Mouse (Mus musculus): Measurements from ENCODE around the gene Macrod2. TPM values are rescaled to one million over a fixed set of nuclear protein-coding genes. Genes with fewer than 3 reads are reported as not detected.

Gene Macrod2
- total and polyA plus RNA-seq, 2 experiments from 2014 or later, result 5.5 to 17.4 TPM

DNA sequence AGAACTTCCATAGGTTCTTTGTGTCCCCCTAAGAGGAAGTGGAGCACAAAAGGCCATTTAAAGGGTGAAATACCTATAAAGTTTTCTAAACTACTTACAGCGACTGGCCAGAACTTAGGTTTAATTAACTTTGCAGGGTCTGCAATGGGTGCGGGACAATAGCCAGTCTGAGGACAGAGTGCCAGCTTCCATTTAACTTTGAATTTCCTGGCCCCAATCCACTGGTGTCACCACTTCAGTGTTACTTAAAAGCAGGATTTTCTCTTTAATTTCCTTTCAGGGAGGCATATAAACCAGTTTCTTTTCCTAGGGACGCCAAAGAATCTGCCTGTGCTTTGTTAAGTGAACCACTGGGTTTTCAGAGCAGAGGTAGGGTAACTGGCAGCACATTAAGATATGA, 303.5 kb downstream of the Macrod2 start:
- no peaks in the 10 kb centered on the region for H3K27me3 ChIP-seq (ENCODE audit: control insufficient read depth, insufficient read depth, low read length)
- no peak overlapping the region for H3K4me2 ChIP-seq (ENCODE audit: low read depth, low read length)
- TF ChIP-seq EP300 (IDR thresholded peaks at IDR 0.05; ENCODE audit: low read depth) (no peak), CTCF (IDR thresholded peaks at IDR 0.05; ENCODE audit: low read depth) (no peak)
- H3K4me1 ChIP-seq (ENCODE audit: control insufficient read depth, insufficient read depth), result no peaks in the 10 kb centered on the region
- no peak overlapping the region for H3K4me3 ChIP-seq (ENCODE audit: low read depth, low read length)
- DNase-seq (ENCODE audit: low spot score) (no peak), ATAC-seq (ENCODE audit: insufficient read depth, low read depth) (no peak)
- H3K36me3 ChIP-seq (replicated peaks; ENCODE audit: control insufficient read depth, insufficient read depth, low read length), result no peaks in the 10 kb centered on the region
- H3K27ac ChIP-seq (ENCODE audit: low read depth), result no peak overlapping the region
- H3K9me3 ChIP-seq (replicated peaks; ENCODE audit: control insufficient read depth, low read length), result no peaks in the 10 kb centered on the region
- WGBS, result 56% methylated on average over 3 of the region's 3 CpGs
- no peak overlapping the region for H3K9ac ChIP-seq (replicated peaks; ENCODE audit: low read depth, low read length)

GRCm38 (mm10) chr2:140703377-140703776, 308.3 kb downstream of the Macrod2 start:
- H3K36me3 ChIP-seq (replicated peaks; ENCODE audit: control insufficient read depth, insufficient read depth, low read length), result no peaks in the 10 kb centered on the region
- no peak overlapping the region for H3K4me3 ChIP-seq (ENCODE audit: low read depth, low read length)
- no peaks in the 10 kb centered on the region for H3K27me3 ChIP-seq (ENCODE audit: control insufficient read depth, insufficient read depth, low read length)
- H3K9me3 ChIP-seq (replicated peaks; ENCODE audit: control insufficient read depth, low read length), result no peaks in the 10 kb centered on the region
- 61% methylated on average over 4 of the region's 4 CpGs for WGBS
- no peak overlapping the region for H3K4me2 ChIP-seq (ENCODE audit: low read depth, low read length)
- ATAC-seq (ENCODE audit: insufficient read depth, low read depth), result no peak
- no peak for TF ChIP-seq CTCF (IDR thresholded peaks at IDR 0.05; ENCODE audit: low read depth)
- TF ChIP-seq EP300 (IDR thresholded peaks at IDR 0.05; ENCODE audit: low read depth), result no peak
- H3K9ac ChIP-seq (replicated peaks; ENCODE audit: low read depth, low read length), result no peak overlapping the region
- H3K27ac ChIP-seq (ENCODE audit: low read depth), result no peak overlapping the region
- no peak for DNase-seq (ENCODE audit: low spot score)
- no peaks in the 10 kb centered on the region for H3K4me1 ChIP-seq (ENCODE audit: control insufficient read depth, insufficient read depth)

- Histone ChIP-seq H3K27ac (ENCODE audit: low read depth) (no peak overlapping the region), H3K36me3 (replicated peaks; ENCODE audit: control insufficient read depth, insufficient read depth, low read length) (no peaks in the 10 kb centered on the region), H3K4me2 (ENCODE audit: low read depth, low read length) (no peak overlapping the region), H3K27me3 (ENCODE audit: control insufficient read depth, insufficient read depth, low read length) (no peaks in the 10 kb centered on the region), H3K9me3 (replicated peaks; ENCODE audit: control insufficient read depth, low read length) (no peaks in the 10 kb centered on the region), H3K9ac (replicated peaks; ENCODE audit: low read depth, low read length) (no peak overlapping the region), H3K4me3 (ENCODE audit: low read depth, low read length) (no peak overlapping the region), H3K4me1 (ENCODE audit: control insufficient read depth, insufficient read depth) (no peaks in the 10 kb centered on the region)
- DNase-seq (ENCODE audit: low spot score), result no peak
- no peak for ATAC-seq (ENCODE audit: insufficient read depth, low read depth)
- 41% methylated on average over 3 of the region's 3 CpGs for WGBS
- TF ChIP-seq CTCF (IDR thresholded peaks at IDR 0.05; ENCODE audit: low read depth), result no peak
- no peak for TF ChIP-seq EP300 (IDR thresholded peaks at IDR 0.05; ENCODE audit: low read depth)
These were observed 309.0 kb downstream of the Macrod2 start for GRCm38 (mm10) chr2:140704146-140704545.

- Histone ChIP-seq H3K27ac (ENCODE audit: low read depth) (no peak overlapping the region), H3K4me2 (ENCODE audit: low read depth, low read length) (no peak overlapping the region), H3K4me3 (ENCODE audit: low read depth, low read length) (no peak overlapping the region), H3K9me3 (replicated peaks; ENCODE audit: control insufficient read depth, low read length) (no peaks in the 10 kb centered on the region), H3K4me1 (ENCODE audit: control insufficient read depth, insufficient read depth) (no peaks in the 10 kb centered on the region), H3K36me3 (replicated peaks; ENCODE audit: control insufficient read depth, insufficient read depth, low read length) (no peaks in the 10 kb centered on the region), H3K27me3 (ENCODE audit: control insufficient read depth, insufficient read depth, low read length) (no peaks in the 10 kb centered on the region), H3K9ac (replicated peaks; ENCODE audit: low read depth, low read length) (no peak overlapping the region)
- WGBS, result 51% methylated on average over 2 of the region's 2 CpGs
- DNase-seq (ENCODE audit: low spot score) (no peak), ATAC-seq (ENCODE audit: insufficient read depth, low read depth) (no peak)
- TF ChIP-seq CTCF (IDR thresholded peaks at IDR 0.05; ENCODE audit: low read depth) (no peak), EP300 (IDR thresholded peaks at IDR 0.05; ENCODE audit: low read depth) (no peak)
These were observed 310.2 kb downstream of the Macrod2 start for GRCm38 (mm10) chr2:140705278-140705677.

DNA sequence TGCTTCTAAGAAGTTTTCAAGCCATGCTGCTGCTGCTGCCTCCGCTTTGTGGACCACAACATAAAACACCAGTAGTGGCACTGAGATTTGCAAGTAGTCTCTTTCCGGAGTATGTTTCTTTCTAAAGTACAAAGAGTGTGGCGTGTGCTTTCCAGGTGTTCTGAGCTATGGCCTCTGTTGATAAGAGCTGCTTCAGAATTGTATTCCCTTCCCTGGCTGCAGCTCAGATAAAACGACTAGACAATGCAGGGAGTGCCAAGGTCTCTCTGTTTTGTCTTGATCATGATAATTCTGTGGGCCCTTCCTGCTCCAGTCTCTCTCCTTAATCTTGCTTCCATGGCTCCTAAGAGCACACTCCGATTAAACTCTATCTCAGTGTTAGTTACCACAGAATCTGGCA, 312.4 kb downstream of the Macrod2 start:
- DNase-seq (ENCODE audit: low spot score) (no peak), ATAC-seq (ENCODE audit: insufficient read depth, low read depth) (no peak)
- WGBS, result 50% methylated on average over 5 of the region's 5 CpGs
- no peaks in the 10 kb centered on the region for H3K36me3 ChIP-seq (replicated peaks; ENCODE audit: control insufficient read depth, insufficient read depth, low read length)
- no peak overlapping the region for H3K27ac ChIP-seq (ENCODE audit: low read depth)
- no peak overlapping the region for H3K4me2 ChIP-seq (ENCODE audit: low read depth, low read length)
- TF ChIP-seq EP300 (IDR thresholded peaks at IDR 0.05; ENCODE audit: low read depth), result no peak
- TF ChIP-seq CTCF (IDR thresholded peaks at IDR 0.05; ENCODE audit: low read depth), result no peak
- no peaks in the 10 kb centered on the region for H3K27me3 ChIP-seq (ENCODE audit: control insufficient read depth, insufficient read depth, low read length)
- H3K9me3 ChIP-seq (replicated peaks; ENCODE audit: control insufficient read depth, low read length), result no peaks in the 10 kb centered on the region
- no peak overlapping the region for H3K4me3 ChIP-seq (ENCODE audit: low read depth, low read length)
- no peak overlapping the region for H3K9ac ChIP-seq (replicated peaks; ENCODE audit: low read depth, low read length)
- no peaks in the 10 kb centered on the region for H3K4me1 ChIP-seq (ENCODE audit: control insufficient read depth, insufficient read depth)

GRCm38 (mm10) chr2:140715822-140716221, 320.7 kb downstream of the Macrod2 start:
- Histone ChIP-seq H3K9ac (replicated peaks; ENCODE audit: low read depth, low read length) (no peak overlapping the region), H3K4me1 (ENCODE audit: control insufficient read depth, insufficient read depth) (no peaks in the 10 kb centered on the region), H3K4me3 (ENCODE audit: low read depth, low read length) (no peak overlapping the region), H3K36me3 (replicated peaks; ENCODE audit: control insufficient read depth, insufficient read depth, low read length) (no peaks in the 10 kb centered on the region), H3K27me3 (ENCODE audit: control insufficient read depth, insufficient read depth, low read length) (no peaks in the 10 kb centered on the region), H3K4me2 (ENCODE audit: low read depth, low read length) (no peak overlapping the region), H3K9me3 (replicated peaks; ENCODE audit: control insufficient read depth, low read length) (no peaks in the 10 kb centered on the region), H3K27ac (ENCODE audit: low read depth) (no peak overlapping the region)
- no peak for ATAC-seq (ENCODE audit: insufficient read depth, low read depth)
- 81% methylated on average over 4 of the region's 4 CpGs for WGBS
- TF ChIP-seq CTCF (IDR thresholded peaks at IDR 0.05; ENCODE audit: low read depth) (no peak), EP300 (IDR thresholded peaks at IDR 0.05; ENCODE audit: low read depth) (no peak)
- no peak for DNase-seq (ENCODE audit: low spot score)
